Mouse (Mus musculus): ENCODE results near the gene Fancm.

DNA sequence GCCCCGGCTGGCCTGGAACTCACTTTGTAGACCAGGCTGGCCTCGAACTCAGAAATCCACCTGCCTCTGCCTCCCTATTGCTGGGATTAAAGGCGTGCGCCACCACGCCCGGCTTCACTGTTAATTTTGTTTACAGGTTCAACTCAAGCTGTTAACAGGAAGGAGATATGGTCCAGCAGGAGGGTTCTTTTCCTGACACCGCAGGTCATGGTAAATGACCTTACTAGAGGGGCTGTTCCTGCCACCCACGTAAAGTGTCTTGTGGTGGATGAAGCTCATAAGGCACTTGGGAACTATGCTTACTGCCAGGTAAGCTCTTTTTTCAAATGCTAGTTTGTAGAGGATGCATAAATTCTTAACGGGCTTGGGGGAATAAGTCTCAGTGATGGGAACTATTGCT is 1.5 kb downstream of the Fancm start:
- TF ChIP-seq CTCF (IDR thresholded peaks at IDR 0.05; ENCODE audit: extremely low read depth, insufficient read depth, low read length) (no peak), POLR2A (IDR thresholded peaks at IDR 0.05; ENCODE audit: extremely low read depth, insufficient read depth, low read length) (no peak)

All from cortical plate, adult 2 months (tissue).